Mouse (Mus musculus) adrenal gland, postnatal 10 days (tissue): Measurements from ENCODE around the gene Nup43. TPM values are rescaled to one million over a fixed set of nuclear protein-coding genes. Genes with fewer than 3 reads are reported as not detected.
"Not testable (repeated sequence)": the region's sequence is repeated elsewhere in the genome, so short reads cannot be mapped to it uniquely, and the experiment has no call there.

Experiments used
- DNase-seq: peaks from one replicate; pipeline ENCODE4 v3.0.0; 2021; ENCODE audit warnings: mixed read lengths
- long read RNA-seq, 2 experiments: library from polyadenylated mRNA; stranded (forward); transcript quantifications; one replicate each; pipeline ENCODE4 v2.0.0; 2021
- total RNA-seq, 2 experiments: library from RNA; stranded (reverse); gene quantifications; 2 replicates each; pipeline ENCODE4 v1.2.3; 2021

Gene Nup43
- total RNA-seq, result 10 to 100 TPM; 11.7 to 14.4 TPM
- long read RNA-seq, experiment 1, transcript Nup43-201 (8 exons, 1,286 nt), result major isoform, 17 of 17 reads
- long read RNA-seq, experiment 1, partial matches to known transcripts, result 0 of 17 reads
- long read RNA-seq, experiment 1, other reads (novel, unspliced or antisense), result 0 of 17 reads
- long read RNA-seq, experiment 2, transcript Nup43-201 (8 exons, 1,286 nt), result major isoform, 12 of 13 reads
- long read RNA-seq, experiment 2, partial matches to known transcripts, result 0 of 13 reads
- long read RNA-seq, experiment 2, other reads (novel, unspliced or antisense), result 1 of 13 reads

DNA sequence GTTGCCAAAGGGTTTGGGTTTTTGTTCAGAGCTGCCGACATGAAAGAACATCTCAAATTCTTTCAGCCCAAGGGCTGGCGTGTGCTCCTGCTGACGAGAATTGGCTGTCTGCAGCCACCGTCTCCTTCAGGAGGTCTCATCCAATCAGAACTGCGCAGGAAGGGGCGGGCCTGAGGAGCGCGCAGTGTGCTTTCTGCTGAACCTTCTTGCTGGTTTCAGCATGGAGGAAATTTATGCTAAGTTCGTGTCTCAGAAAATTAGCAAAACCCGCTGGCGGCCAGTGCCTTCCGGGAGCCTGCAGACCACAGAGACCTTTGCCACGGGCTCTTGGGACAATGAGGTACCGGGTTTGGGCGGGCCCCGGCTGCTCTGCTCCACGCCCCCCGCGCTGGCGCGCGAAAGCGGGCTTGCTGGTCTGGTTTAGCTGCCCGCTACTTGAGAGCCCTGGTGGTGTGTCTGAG, at the start of gene Nup43:
Nup43 (plus strand) TSS at position 162 of the 461 bp plus-strand sequence.
- peak; percentile 93 for DNase-seq

DNA sequence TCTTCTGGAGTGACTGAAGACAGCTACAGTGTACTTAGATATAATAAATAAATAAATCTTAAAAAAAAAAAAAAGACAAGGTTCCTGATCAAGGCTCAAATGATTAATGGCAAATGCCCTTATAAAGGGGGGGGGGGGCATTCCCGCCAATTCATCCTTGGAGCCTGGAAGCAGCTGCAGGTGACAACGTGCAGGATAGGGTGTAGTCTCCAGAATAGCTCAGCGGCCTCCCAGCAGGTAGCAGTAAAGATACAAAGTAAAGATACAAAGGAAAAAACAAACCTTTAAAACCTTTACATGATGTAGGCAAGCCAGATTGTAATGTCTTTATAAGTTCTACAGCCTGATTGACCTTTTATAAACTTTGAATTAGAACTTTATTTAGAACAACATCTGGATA, 49.7 kb upstream of the Nup43 start:
- not testable (repeated sequence) for DNase-seq

DNA sequence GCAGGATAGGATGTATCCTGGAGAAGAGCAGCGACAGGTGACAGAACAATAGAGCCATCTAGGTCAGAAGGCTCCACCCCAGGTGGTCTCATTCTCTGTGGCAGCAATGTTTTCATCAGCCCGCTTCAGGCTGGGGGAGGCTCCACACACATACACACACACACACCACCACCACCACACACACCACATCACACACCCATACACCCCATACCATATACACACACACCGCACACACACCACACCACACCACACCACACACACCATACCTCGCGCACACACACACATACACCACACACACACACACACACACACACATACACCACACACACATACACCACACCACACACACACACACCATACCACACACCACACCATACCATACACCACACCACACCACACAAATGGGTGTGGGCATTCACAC, 47.5 kb upstream of the Nup43 start:
- no peak for DNase-seq

DNA sequence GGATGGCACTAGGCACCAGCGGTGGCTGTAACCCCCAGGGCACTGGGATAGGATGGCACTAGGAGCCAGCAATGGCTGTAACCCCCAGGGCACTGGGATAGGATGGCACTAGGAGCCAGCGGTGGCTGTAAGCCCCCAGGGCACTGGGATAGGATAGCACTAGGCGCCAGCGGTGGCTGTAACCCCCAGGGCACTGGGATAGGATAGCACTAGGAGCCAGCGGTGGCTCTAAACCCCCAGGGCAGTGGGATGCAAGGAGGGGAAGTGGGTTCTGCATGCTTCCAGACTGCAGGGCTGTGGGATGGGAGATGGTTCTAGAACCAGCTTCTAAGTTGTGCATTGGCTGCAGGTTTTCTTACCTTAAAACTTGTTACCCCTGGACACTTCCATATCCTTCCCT, 46.6 kb upstream of the Nup43 start:
- DNase-seq, result no peak

DNA sequence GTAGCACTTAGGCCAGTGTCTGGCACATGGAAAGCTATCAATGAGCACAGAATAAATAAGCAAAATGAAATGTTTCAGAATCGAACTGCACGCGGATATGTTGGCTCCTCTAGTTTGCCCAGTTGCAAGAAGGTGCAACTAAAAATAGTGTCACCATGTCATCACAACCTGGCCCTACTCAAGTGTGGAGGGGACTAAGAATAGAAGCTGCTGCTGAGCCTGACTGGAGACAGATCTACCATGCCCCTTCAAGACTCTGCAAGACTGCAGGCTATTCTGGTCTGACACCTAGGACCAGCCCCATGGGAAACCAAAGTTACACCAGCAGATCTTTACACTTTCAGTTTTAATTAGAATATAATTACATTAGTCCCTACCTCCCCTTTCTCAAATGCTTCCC, 44.9 kb upstream of the Nup43 start:
- no peak for DNase-seq

DNA sequence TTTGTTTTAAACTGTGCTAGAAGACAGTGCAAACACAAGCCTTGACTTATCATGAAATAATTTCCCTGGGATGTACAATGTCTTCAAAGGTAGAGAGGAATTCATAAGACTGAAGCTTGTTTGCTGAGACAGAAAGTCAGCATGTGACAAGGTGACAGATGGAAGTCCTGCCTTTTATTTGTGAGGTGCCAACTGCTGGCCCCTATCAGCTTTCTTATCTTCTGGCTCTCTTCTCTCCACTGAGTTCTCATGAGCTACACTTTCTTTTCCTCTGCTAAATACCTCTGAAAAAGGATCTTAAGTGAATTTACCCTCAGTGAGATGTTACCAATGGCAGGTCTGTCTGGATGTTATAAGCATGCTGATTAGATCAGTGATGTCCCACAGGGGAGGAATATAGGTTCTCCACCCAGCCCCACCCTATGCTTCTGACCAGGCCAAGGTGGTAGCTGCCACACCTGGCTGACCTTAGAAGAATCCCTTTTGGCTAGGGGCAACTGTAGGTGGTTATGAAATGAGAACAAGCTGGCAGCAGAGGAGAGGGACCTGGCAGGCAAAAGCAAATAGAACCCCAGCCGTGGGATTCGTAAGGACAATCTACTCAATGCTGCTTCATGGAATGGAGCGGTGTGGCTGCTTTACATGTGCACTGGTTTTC, 43.3 kb upstream of the Nup43 start:
- DNase-seq, result no peak

DNA sequence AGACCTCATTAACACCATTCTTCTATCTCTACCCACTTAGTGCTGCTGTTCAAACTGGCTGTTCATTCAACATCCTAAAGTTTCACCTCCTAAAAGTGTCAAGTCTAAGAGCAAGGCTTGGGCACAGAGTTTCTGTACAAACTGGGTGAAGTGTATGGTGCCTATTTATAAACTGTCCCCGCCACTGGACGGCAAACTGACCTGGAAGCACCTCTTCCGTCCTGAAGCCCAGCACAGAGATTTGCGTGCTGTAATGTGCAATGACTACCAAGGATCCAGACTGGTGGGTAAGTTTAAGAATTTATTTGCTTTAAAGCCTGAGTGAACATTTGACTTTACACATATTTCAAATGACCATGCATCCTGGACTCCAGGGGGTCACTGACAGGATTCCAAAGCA, 38.2 kb upstream of the Nup43 start:
- DNase-seq, result no peak

DNA sequence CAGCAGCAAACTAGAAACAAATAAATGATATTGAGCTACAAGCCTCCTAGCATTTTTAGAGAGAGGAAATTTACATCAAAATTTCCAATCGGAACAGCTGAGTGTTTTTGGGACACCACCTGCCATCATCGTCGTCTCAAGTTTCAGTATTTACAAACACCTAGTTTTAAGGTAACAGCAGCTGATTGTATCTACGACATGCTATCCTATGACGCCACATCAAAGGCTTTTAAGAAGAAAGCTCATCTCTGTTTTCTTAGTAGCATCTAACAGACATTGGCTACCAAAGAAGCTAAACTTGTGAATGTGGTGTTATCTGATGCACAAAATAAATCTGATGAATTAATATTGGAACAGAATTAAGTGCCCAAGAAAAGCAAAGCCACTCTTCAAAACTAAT, 37.0 kb upstream of the Nup43 start:
- no peak for DNase-seq

DNA sequence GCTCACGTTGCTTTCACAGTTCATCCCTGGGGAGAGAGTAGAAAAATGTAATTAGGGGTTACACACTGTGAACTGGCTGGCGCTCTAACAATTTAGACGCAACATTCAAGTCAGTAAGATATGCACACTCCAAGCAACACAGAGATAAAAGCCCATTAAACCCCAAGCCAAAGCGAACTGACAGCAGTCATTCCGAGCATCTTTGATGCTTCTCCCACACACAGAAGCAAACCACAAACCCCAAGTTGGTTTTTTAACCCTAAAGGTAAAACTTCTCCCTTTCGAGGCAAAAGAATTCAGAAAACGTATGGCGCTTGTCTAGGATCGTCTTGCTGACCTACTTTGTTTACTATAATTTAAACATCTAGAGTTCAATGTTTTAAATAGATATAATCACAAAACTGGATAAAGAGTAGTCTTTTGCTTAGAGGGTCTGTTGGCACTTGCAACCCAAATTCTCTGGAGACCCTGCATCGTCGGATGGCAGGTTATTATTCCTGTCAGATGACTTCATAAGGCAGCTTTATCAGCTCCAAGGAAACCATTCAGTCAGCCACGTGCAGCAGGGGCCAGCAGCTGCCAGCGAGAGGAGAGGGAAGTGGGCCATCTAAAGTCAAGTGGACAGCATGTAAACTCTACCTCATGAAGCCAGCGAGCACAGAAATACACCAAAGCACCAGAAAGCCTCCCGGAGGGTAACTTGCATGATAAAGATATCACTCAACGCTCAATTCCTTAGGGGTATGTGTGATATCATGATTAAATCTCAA, 36.2 kb upstream of the Nup43 start:
- DNase-seq, result no peak

DNA sequence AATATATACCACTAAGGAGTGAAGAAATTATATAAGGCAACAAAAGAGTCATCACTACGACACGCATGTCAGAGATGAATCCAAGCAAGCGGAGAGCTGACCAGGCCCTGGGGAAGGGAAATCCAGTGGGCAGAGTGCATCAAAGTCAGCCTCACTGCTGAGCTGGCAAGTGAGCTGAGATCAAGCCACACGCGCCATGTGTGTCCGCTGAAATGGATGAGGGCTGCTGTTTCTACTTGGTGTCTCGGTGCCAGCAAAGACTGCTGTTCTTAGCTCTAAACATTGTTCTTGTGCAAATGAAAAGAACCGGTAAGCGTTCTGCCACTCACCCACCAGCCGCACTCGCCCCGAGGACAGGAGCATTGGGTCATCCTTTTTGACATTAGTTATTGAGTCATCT, 26.9 kb upstream of the Nup43 start:
- no peak for DNase-seq

DNA sequence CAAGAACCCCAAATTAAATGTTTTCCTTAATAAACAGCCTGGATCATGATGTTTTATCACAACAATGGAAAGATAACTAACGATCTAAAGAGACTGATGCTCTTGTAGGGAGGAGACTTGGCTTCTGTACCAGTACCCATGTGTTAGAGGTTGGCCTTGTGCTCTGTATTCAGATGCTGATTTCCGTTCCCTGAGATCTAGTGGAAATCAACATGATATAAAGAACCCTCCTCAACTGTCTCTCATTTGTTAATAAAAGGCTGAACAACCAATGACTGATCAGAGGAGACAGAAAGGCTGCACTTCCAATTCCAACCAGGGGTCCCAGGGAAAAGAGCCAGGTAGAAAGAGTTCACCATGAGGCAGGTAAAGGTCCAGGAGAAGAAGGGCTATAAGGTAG, 21.4 kb upstream of the Nup43 start:
- no peak for DNase-seq

DNA sequence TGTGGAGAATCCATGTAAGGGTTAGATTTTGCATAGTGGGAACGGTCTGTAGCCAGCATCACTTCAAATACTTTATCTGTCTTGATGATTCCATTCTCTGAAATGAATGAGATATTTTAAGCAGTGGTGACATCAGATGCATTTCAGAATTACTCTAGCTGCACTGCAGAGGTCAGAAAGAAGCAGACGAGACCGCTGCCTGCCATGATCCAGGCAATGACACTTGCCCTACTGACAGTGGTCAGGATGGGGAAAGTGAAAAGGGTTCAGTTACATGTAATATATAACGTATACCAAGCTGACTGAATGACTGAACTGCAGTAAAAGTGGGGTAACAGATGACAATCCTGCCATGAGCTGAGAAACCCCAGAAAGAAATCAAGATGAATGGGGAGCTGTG, 18.2 kb upstream of the Nup43 start:
- DNase-seq, result no peak

DNA sequence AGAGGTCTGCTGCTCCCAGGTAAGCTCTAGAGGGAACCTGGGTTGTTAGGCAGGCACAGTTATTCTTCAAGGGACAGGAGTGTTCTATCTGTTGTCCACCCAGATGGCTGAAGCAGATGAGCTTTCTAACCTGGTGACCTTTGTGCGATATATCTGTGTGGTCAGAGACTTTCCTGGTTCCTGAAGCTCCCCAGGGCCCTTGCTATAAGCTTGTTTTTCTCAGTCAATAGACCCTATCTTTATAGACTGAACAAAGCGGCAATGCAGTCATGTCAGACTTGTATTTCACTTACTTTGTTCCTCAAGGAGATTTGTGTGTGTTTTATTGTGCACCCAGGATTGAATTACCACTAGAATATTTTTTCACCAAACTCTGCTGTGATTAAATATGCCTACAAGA, 16.2 kb upstream of the Nup43 start:
- DNase-seq, result no peak

DNA sequence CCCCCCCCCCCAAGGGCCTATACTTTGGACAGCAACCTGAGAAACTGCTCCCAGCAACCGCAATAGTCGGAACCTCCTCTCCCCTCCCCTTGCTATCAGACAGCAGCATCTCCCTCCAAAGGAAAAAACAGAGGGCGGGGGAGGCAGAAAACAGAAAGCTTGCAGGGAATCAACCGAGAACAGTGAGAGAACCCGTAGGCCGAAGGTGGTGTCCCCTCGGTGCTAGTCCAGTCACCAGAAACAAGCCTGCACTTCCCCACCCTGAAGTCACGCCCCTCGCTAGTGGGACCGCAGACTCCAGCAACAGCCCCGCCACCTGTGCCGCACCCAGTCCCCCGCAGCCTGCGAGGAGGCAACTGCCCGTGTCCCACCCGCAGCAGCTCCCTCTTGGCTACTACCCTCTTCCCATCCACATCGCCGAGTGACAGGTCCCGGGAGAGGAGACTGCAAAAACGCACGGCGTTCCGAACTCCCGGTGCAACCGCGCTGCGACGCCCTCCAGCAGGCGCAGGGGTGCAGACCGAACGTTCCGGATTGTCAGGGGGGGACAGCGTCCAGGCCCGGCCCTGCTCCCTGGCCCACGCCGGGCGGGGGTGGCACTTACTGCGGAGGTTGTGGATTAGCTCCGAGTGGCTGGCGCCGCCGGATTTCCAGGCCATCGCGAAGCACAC, 4.7 kb upstream of the Nup43 start:
- DNase-seq, result peak; percentile 85

DNA sequence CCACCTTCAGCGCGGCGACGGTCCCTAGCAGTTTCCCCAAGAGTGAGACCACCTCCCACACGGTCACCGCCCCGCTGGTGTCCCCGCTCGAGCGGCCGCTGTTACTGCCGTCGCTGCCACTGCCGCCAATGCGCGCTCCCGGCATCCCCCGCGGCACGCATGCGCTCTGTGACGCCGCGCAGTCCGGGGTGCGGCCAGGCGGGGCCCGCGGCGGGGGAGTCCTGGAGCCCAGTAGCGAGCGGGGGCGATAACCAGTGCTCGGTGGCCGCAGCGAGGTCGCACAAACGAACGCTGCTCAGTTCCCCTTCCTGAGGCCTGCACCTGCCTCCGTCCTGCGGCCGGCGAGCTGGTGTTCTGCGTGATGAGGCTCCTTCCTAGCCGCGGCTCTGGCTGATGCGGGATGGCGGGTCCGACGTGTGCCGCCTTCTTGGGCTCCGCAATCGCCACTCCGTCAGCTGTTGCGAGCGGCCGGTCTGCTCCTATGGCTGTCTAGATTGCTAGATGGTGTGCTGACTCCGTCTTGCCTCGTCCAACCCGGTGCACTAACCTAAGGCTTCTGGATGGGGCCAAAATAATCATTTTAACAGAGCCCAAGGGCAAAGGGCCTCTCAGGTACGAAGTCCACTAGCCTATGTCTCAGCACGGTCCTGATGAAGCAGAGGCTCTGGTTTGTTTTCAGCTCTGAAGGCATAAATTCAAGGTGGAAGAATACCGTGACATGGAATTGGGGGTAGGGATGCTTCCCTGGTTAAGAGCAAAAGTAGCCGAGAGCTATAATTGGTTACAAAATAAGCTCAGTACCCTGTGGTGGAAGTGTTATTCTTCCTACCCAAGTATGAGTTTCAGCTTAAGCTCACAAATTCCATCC, 3.9 kb upstream of the Nup43 start:
- peak; percentile 97 for DNase-seq

DNA sequence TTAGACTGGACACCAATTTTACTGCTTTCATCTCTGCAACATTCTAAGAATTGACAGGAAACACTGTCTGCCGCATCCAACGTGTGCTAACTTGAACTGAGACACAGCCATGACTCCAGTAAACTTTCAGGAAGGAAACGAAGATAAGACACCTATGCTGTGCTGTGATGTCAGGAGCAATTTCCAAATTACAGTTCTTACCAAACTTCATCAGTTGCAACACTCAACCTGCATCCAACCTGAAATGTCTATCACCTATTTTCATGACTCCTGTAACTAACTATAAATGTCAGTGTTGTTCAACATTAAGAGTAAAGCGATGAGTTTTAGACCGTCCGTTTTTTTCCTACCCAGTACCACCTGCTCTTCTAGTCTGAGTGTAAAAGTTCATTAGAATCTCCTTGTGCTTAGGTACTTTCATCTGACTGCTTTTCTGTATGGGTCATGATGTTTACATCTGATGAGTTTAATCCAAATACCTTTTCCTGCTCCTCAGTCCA, 3.2 kb upstream of the Nup43 start:
- DNase-seq, result no peak

DNA sequence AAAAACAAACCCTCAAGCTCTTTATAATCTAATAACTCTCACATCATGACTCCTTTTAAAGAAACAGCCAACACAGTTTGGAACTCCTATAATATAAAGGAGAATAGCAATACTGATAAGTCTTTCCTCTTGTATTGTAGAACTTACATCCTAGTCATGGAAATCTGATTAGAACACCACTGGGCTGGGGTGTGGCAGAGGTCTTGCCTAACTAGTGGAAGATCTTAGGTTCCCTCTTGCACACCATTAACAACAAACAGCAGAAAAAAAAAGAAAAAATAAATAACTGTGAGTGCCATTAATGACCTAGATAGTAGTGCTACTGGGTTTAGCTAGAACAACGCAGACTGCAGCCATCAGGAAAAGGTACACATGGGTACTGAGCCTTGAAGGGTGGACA, 2.4 kb upstream of the Nup43 start:
- DNase-seq, result no peak

DNA sequence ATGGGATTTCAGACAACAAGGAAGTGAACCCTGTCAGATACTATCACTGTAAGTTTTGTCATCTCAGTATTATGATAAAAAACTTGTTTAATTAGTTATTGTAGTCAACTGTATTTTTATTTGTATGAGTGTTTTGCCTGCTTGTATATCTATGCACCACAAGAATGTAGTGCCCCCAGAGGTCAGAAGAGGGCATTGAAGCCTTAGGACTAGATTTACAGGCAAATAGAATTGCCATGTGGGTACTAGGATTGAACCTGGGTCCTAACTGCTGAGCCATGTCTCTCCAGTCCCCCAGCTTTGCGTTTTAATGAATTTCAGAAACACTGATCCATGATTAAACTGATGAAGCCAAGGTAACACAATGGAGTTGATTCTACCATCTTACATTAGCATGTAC, 6.4 kb downstream of the Nup43 start:
- no peak for DNase-seq

DNA sequence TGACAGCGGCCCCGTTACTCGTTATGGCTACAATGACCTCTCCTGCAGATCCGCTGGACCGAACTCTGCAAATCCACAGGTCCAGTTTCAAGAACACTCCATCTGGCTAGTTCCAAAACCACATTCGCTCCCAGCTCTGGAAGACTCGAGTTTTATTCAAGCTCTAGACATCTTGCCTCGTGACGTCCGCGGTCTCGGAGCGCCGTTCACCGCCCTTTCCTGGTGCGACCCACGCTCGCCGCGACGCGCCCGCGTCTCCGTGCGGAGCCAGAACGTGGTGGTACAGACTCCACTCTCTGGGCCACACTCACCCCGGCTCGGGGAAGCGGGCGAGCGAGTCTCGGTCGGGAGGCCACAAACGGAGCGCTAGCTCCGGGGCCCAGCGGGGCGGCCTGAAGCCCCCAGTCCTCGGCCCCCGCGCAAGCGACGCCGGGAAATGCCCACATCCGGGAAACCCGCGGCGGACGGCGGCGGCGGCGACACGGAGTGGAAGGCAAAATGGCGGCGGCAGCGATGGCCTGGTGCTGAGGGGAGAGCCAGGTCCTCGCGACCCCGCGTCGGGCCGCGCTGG, 13.5 kb downstream of the Nup43 start, which contains the start of the genes Pcmt1 and Lats1:
Pcmt1 (minus strand) TSS at position 406 of the 571 bp plus-strand sequence.
Lats1 (plus strand) TSS at position 484 of the 571 bp plus-strand sequence.
- DNase-seq, result peak; percentile 94

DNA sequence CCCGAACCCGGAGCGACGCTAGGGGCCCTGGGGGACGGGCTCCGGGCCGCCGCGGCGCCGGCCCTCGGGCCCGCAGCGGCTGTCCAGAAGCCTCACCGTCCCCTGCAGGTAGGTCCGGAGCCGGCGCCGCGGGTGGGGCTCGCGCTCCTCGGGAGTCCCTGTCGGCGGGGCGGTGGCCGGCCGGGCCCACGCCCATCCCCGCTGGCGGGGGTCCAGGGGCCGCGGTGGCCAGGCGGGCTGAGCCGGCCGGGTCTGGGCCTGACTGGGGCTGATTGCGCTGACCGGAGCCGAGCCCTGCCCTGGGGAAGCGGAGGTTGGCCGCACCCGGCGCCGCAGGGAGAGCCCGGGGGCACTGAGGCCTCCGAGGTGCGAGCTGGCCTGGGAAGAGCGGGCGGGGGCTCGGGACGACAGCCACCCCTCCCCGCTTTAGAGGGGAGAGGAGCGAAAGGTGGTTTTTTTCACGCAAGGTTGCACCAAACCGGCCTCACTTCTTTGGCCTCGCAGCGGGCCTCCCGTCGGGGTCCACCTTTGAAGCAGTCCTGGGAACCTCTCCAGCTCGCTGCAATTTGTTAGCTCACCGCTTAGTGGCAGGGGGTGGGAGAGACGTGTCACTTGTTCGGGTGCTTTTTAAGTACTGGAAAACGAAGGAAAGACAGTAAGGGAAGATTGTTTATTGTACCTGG, 14.2 kb downstream of the Nup43 start:
- DNase-seq, result peak; percentile 81
